Mouse (Mus musculus) cerebellum, adult 2 months (tissue): ENCODE measurements around the gene Carm1. TPM values are rescaled to one million over a fixed set of nuclear protein-coding genes. Genes with fewer than 3 reads are reported as not detected.

Experiments
- DNase-seq, 2 experiments: peaks; one replicate each; pipeline ENCODE4 v3.0.0; 2021
- H3K27ac ChIP-seq: fragments of 200-500 bp; 2 replicates; pipeline ENCODE4 v1.5.1; 2012; ENCODE audit warnings: low read length, control low read depth, inconsistent platforms; ENCODE audit not compliant: insufficient read depth
- H3K27me3 ChIP-seq: fragments of 200-500 bp; 2 replicates; pipeline ENCODE4 v1.6.1; 2012; ENCODE audit warnings: inconsistent platforms, mild to moderate bottlenecking, low read length, moderate library complexity; ENCODE audit not compliant: control insufficient read depth, insufficient read depth
- H3K4me1 ChIP-seq: fragments of 200-500 bp; 2 replicates; pipeline ENCODE4 v1.6.1; 2011; ENCODE audit warnings: low read length; ENCODE audit not compliant: control insufficient read depth, insufficient read depth
- H3K4me3 ChIP-seq: fragments of 200-500 bp; replicated peaks from 2 replicates; pipeline ENCODE3; 2011; ENCODE audit warnings: mild to moderate bottlenecking, low read depth, low read length, control low read depth; ENCODE audit not compliant: insufficient read depth
- CTCF ChIP-seq: fragments of 200-500 bp; IDR thresholded peaks from 2 replicates; pipeline ENCODE4 v1.5.1; 2011; ENCODE audit warnings: low read depth, mild to moderate bottlenecking, control low read depth, low read length, moderate library complexity, borderline replicate concordance; ENCODE audit not compliant: insufficient read depth
- POLR2A ChIP-seq: fragments of 200-500 bp; IDR thresholded peaks from 2 replicates; pipeline ENCODE4 v1.6.1; 2011; ENCODE audit warnings: low read length, control low read depth, borderline replicate concordance; ENCODE audit not compliant: insufficient read depth
- WGBS: fragments of 180-500 bp; shearing (Covaris S2); methylation state at CpG from one replicate; pipeline ENCODE4 v1.1.7; 2018; 5-methylcytosine and 5-hydroxymethylcytosine counted together
- polyA plus RNA-seq: library from polyadenylated mRNA; depleted of rRNA; stranded (reverse); fragments of >200 nt; gene quantifications from 2 replicates; pipeline ENCODE4 v1.2.3, GENCODE M21; 2012

Carm1 gene
- polyA plus RNA-seq, 1 experiment, result 51.0 TPM

- Histone ChIP-seq H3K4me3 (peak overlapping the region; percentile 76), H3K4me1 (peaks cover 9% of the 10 kb centered on the region), H3K27me3 (no peaks in the 10 kb centered on the region), H3K27ac (peak overlapping the region; percentile 86)
- TF ChIP-seq CTCF, result no peak
- no peak for TF ChIP-seq POLR2A
- 69% methylated on average over 15 of the region's 15 CpGs for WGBS
- no peak for DNase-seq
Observed at GRCm38 (mm10) chr9:21614864-21615616, 68.3 kb downstream of the Carm1 start.

- DNase-seq, result peak; percentile 100
- peak within 1 kb of the TSS; percentile 94 for H3K27ac ChIP-seq
- H3K4me1 ChIP-seq, result peaks cover 9% of the 10 kb centered on the region
- 1% methylated on average over 32 of the region's 45 CpGs for WGBS
- peak within 1 kb of the TSS; percentile 83 for H3K4me3 ChIP-seq
- no peaks in the 10 kb centered on the region for H3K27me3 ChIP-seq
- TF ChIP-seq CTCF, result no peak
- TF ChIP-seq POLR2A, result peak; percentile 82; the same call in 1 of the 2 replicates
Observed at GRCm38 (mm10) chr9:21615617-21616231, 69.0 kb downstream of the Carm1 start, which contains the start of gene Smarca4. TSS of gene Smarca4 (plus strand) at chr9:21616169.

GRCm38 (mm10) chr9:21616232-21616781 lies 69.6 kb downstream of the Carm1 start:
- peak overlapping the region; percentile 94 for H3K27ac ChIP-seq
- WGBS, result under 1% methylated on average over 55 of the region's 57 CpGs
- TF ChIP-seq CTCF (no peak), POLR2A (no peak)
- peaks cover 9% of the 10 kb centered on the region for H3K4me1 ChIP-seq
- no peaks in the 10 kb centered on the region for H3K27me3 ChIP-seq
- DNase-seq, result peak; percentile 89 to 92
- peak overlapping the region; percentile 83 for H3K4me3 ChIP-seq

- peak overlapping the region; percentile 28 for H3K27ac ChIP-seq
- peak in 1 of 2 experiments; percentile 35 for DNase-seq
- H3K4me1 ChIP-seq, result peaks cover 9% of the 10 kb centered on the region
- TF ChIP-seq CTCF (no peak), POLR2A (no peak)
- no peaks in the 10 kb centered on the region for H3K27me3 ChIP-seq
- 1% methylated on average over 10 of the region's 10 CpGs for WGBS
- peak overlapping the region; percentile 83 for H3K4me3 ChIP-seq
Observed at GRCm38 (mm10) chr9:21617066-21617465, 70.4 kb downstream of the Carm1 start.

- TF ChIP-seq POLR2A (no peak), CTCF (no peak)
- Histone ChIP-seq H3K27ac (no peak overlapping the region), H3K4me1 (peaks cover 17% of the 10 kb centered on the region), H3K4me3 (no peak overlapping the region), H3K27me3 (no peaks in the 10 kb centered on the region)
- 66% methylated on average over 4 of the region's 4 CpGs for WGBS
- no peak for DNase-seq
Observed at GRCm38 (mm10) chr9:21620229-21620628, 73.5 kb downstream of the Carm1 start.

- WGBS, result 94% methylated on average over 1 of the region's 1 CpGs
- Histone ChIP-seq H3K4me1 (peaks cover 27% of the 10 kb centered on the region), H3K27me3 (no peaks in the 10 kb centered on the region), H3K4me3 (no peak overlapping the region), H3K27ac (no peak overlapping the region)
- DNase-seq, result no peak
- no peak for TF ChIP-seq CTCF
Observed at GRCm38 (mm10) chr9:21622676-21623075, 76.0 kb downstream of the Carm1 start.

GRCm38 (mm10) chr9:21625342-21626339 lies 78.9 kb downstream of the Carm1 start:
- no peaks in the 10 kb centered on the region for H3K27me3 ChIP-seq
- 65% methylated on average over 10 of the region's 10 CpGs for WGBS
- no peak overlapping the region for H3K27ac ChIP-seq
- peaks cover 18% of the 10 kb centered on the region for H3K4me1 ChIP-seq
- TF ChIP-seq CTCF (no peak), POLR2A (no peak)
- H3K4me3 ChIP-seq, result no peak overlapping the region
- DNase-seq, result no peak
